ENCODE assay signal across 12 mouse cellular contexts in genomic region chr8:110201806-110202205, GRCm38 (mm10). TPM values are rescaled to one million over a fixed set of nuclear protein-coding genes. Genes with fewer than 3 reads are reported as not detected.
A peak's percentile ranks its signal among the peaks of the same experiment; 100 is the strongest.
DNase-seq lines count a peak whose midpoint lies in the region; ATAC-seq and TF ChIP-seq lines count a peak whose summit lies in the region.
"Had no signal": no experiment of that assay in that cellular context is flagged by ENCODE, and none has a peak within 500 bp of the region (broad histone marks: within the 10 kb centered on the region; RNA-seq: fewer than 3 reads in every experiment).

No protein-coding gene starts in this region.

- WGBS in forebrain, embryonic 14.5 days = 26% methylated on average over 11 of the region's 11 CpGs
- WGBS in forebrain, embryonic 16.5 days = 31% methylated on average over 11 of the region's 11 CpGs
- WGBS in liver, postnatal 0 days (ENCODE audit: insufficient replicate concordance) = 36% methylated on average over 11 of the region's 11 CpGs
- WGBS in liver, embryonic 11.5 days = 38% methylated on average over 11 of the region's 11 CpGs
- WGBS in midbrain, postnatal 0 days = 26% methylated on average over 11 of the region's 11 CpGs

- no peak overlapping the region for H3K4me3 ChIP-seq in forebrain, embryonic 14.5 days (ENCODE audit: low read depth, low read length)
- H3K4me3 ChIP-seq in forebrain, embryonic 16.5 days (replicated peaks; ENCODE audit: low read length) = no peak overlapping the region
- no peak overlapping the region for H3K4me3 ChIP-seq in liver, postnatal 0 days (ENCODE audit: low read depth, low read length)
- no peak overlapping the region for H3K4me3 ChIP-seq in liver, embryonic 11.5 days (ENCODE audit: low read depth, low read length)
- H3K4me3 ChIP-seq in midbrain, postnatal 0 days (ENCODE audit: low read depth, low read length) = no peak overlapping the region
- H3K4me3 ChIP-seq: lung, embryonic 15.5 days had no signal

- no peaks in the 10 kb centered on the region for H3K4me1 ChIP-seq in forebrain, embryonic 14.5 days (ENCODE audit: control insufficient read depth, insufficient read depth, low read length)
- no peaks in the 10 kb centered on the region; the same call in 1 of the 2 replicates for H3K4me1 ChIP-seq in forebrain, embryonic 16.5 days (replicated peaks; ENCODE audit: control insufficient read depth, insufficient read depth, low read length)
- H3K4me1 ChIP-seq in liver, postnatal 0 days (ENCODE audit: insufficient read depth) = no peaks in the 10 kb centered on the region
- H3K4me1 ChIP-seq in liver, embryonic 11.5 days (replicated peaks; ENCODE audit: control insufficient read depth, insufficient read depth, low read length) = no peaks in the 10 kb centered on the region
- no peaks in the 10 kb centered on the region for H3K4me1 ChIP-seq in midbrain, postnatal 0 days (ENCODE audit: insufficient read depth, low read length)
- H3K4me1 ChIP-seq: lung, embryonic 15.5 days had no signal

- peak; percentile 67 for DNase-seq in forebrain, embryonic 14.5 days (ENCODE audit: low spot score)
- DNase-seq in liver, postnatal 0 days = no peak
- DNase-seq in liver, embryonic 11.5 days (ENCODE audit: low spot score) = no peak
- DNase-seq in Patski (ENCODE audit: low read depth, low spot score) = no peak
- DNase-seq in midbrain, postnatal 0 days (ENCODE audit: low spot score) = peak; percentile 49
- DNase-seq in heart, postnatal 36 days = no peak
- DNase-seq: gastrocnemius, postnatal 25 days had no signal

- H3K36me3 ChIP-seq in forebrain, embryonic 14.5 days (ENCODE audit: control insufficient read depth, insufficient read depth, low read length) = no peaks in the 10 kb centered on the region
- H3K36me3 ChIP-seq in forebrain, embryonic 16.5 days (ENCODE audit: control insufficient read depth, insufficient read depth) = no peaks in the 10 kb centered on the region
- no peaks in the 10 kb centered on the region for H3K36me3 ChIP-seq in liver, postnatal 0 days (replicated peaks; ENCODE audit: insufficient read depth, low read length)
- H3K36me3 ChIP-seq in liver, embryonic 11.5 days (ENCODE audit: control insufficient read depth, insufficient read depth, low read length) = no peaks in the 10 kb centered on the region
- no peaks in the 10 kb centered on the region for H3K36me3 ChIP-seq in midbrain, postnatal 0 days (ENCODE audit: insufficient read depth, low read length)
- H3K36me3 ChIP-seq: G1E; lung, embryonic 15.5 days had no signal

- POLR2A ChIA-PET in Patski (lab: Charles Lee) = no interaction called here

- peak; percentile 40 for TF ChIP-seq CTCF in liver, postnatal 0 days (IDR thresholded peaks at IDR 0.05; ENCODE audit: low read depth)
- peak; percentile 62 for TF ChIP-seq CTCF in Patski (IDR thresholded peaks at IDR 0.05)
- peak; percentile 76 for TF ChIP-seq CTCF in midbrain, postnatal 0 days (IDR thresholded peaks at IDR 0.05)

- no peak overlapping the region for H3K27ac ChIP-seq in forebrain, embryonic 14.5 days (ENCODE audit: low read depth, low read length)
- H3K27ac ChIP-seq in forebrain, embryonic 16.5 days (ENCODE audit: low read length) = no peak overlapping the region
- no peak overlapping the region for H3K27ac ChIP-seq in liver, postnatal 0 days (ENCODE audit: low read depth)
- H3K27ac ChIP-seq in liver, embryonic 11.5 days (ENCODE audit: low read depth, low read length) = no peak overlapping the region
- H3K27ac ChIP-seq in midbrain, postnatal 0 days (ENCODE audit: low read depth, low read length) = no peak overlapping the region
- H3K27ac ChIP-seq: lung, embryonic 15.5 days had no signal

- CTCF ChIA-PET in Patski (lab: Charles Lee) = interaction anchor here (1.8 kb wide), 1 partner anchor 16 kb away, joined by 7 read pairs; no protein-coding TSS in a partner anchor

- no peak overlapping the region for H3K9ac ChIP-seq in forebrain, embryonic 14.5 days (ENCODE audit: low read length)
- H3K9ac ChIP-seq in forebrain, embryonic 16.5 days (replicated peaks; ENCODE audit: low read depth, low read length) = no peak overlapping the region
- no peak overlapping the region for H3K9ac ChIP-seq in liver, postnatal 0 days (replicated peaks)
- no peak overlapping the region for H3K9ac ChIP-seq in liver, embryonic 11.5 days (ENCODE audit: low read depth, low read length)
- H3K9ac ChIP-seq in midbrain, postnatal 0 days (replicated peaks; ENCODE audit: low read length, poor library complexity, severe bottlenecking) = no peak overlapping the region
- H3K9ac ChIP-seq: lung, embryonic 15.5 days had no signal

- H3K9me3 ChIP-seq in forebrain, embryonic 14.5 days (replicated peaks; ENCODE audit: control insufficient read depth, low read length) = no peaks in the 10 kb centered on the region
- no peaks in the 10 kb centered on the region for H3K9me3 ChIP-seq in forebrain, embryonic 16.5 days (ENCODE audit: control insufficient read depth, low read length)
- H3K9me3 ChIP-seq in liver, postnatal 0 days (ENCODE audit: low read length) = no peaks in the 10 kb centered on the region
- no peaks in the 10 kb centered on the region for H3K9me3 ChIP-seq in liver, embryonic 11.5 days (ENCODE audit: control insufficient read depth, low read length)
- no peaks in the 10 kb centered on the region for H3K9me3 ChIP-seq in midbrain, postnatal 0 days (ENCODE audit: low read length)
- H3K9me3 ChIP-seq: lung, embryonic 15.5 days had no signal

- H3K27me3 ChIP-seq in forebrain, embryonic 14.5 days (replicated peaks; ENCODE audit: control insufficient read depth, insufficient read depth, low read length) = no peaks in the 10 kb centered on the region
- peaks cover 8% of the 10 kb centered on the region; the same call in 1 of the 2 replicates for H3K27me3 ChIP-seq in forebrain, embryonic 16.5 days (replicated peaks; ENCODE audit: control insufficient read depth, insufficient read depth, low read length)
- H3K27me3 ChIP-seq in liver, postnatal 0 days (ENCODE audit: insufficient read depth, low read length) = no peaks in the 10 kb centered on the region
- H3K27me3 ChIP-seq in liver, embryonic 11.5 days (replicated peaks; ENCODE audit: control insufficient read depth, insufficient read depth, low read length) = no peaks in the 10 kb centered on the region
- H3K27me3 ChIP-seq in Patski = peaks cover 5% of the 10 kb centered on the region
- H3K27me3 ChIP-seq in midbrain, postnatal 0 days (ENCODE audit: insufficient read depth, low read length) = no peaks in the 10 kb centered on the region
- H3K27me3 ChIP-seq: lung, embryonic 15.5 days had no signal

- no peak for TF ChIP-seq EP300 in liver, postnatal 0 days (IDR thresholded peaks at IDR 0.05; ENCODE audit: low read depth)

- in situ Hi-C loops in Patski (cut with MboI; ENCODE audit: low pct_unique_long_range_greater_than_20kb) = no loop called here

- H3K4me2 ChIP-seq in forebrain, embryonic 14.5 days (ENCODE audit: low read length) = no peak overlapping the region
- H3K4me2 ChIP-seq in forebrain, embryonic 16.5 days (ENCODE audit: low read length) = no peak overlapping the region
- H3K4me2 ChIP-seq in liver, postnatal 0 days (ENCODE audit: low read depth, low read length) = no peak overlapping the region
- H3K4me2 ChIP-seq in liver, embryonic 11.5 days = no peak overlapping the region
- H3K4me2 ChIP-seq in midbrain, postnatal 0 days (ENCODE audit: low read depth, low read length, poor library complexity, severe bottlenecking) = no peak overlapping the region
- H3K4me2 ChIP-seq: lung, embryonic 15.5 days had no signal

- ATAC-seq in forebrain, embryonic 14.5 days = no peak
- no peak for ATAC-seq in forebrain, embryonic 16.5 days
- no peak for ATAC-seq in liver, postnatal 0 days
- ATAC-seq in liver, embryonic 11.5 days (replicated peaks; ENCODE audit: low FRiP score) = no peak
- no peak for ATAC-seq in Patski
- no peak for ATAC-seq in midbrain, postnatal 0 days (ENCODE audit: low FRiP score)
- ATAC-seq in monocyte, adult 5-6 weeks (replicated peaks; ENCODE audit: insufficient number of reproducible peaks, low FRiP score, low TSS enrichment, poor library complexity, severe bottlenecking) = no peak

- intact Hi-C loops in heart, postnatal 36 days (cut with DNase I) = no loop called here

RNA-seq across cellular contexts. Expression of gene Cmtr2, which starts 13.7 kb away (rescaled TPM):
- 12.9 and 14.4 TPM in 2 replicates for polyA plus RNA-seq in forebrain, embryonic 14.5 days (2014; fragmentation: Nextera tagmentation; extraction: Ambion mirVana)
- polyA plus RNA-seq in forebrain, embryonic 16.5 days (2015; fragmentation: Nextera tagmentation; extraction: Ambion mirVana) = 14.6 and 14.7 TPM in 2 replicates
- polyA plus RNA-seq in liver, postnatal 0 days (2015; fragmentation: Nextera tagmentation; extraction: Ambion mirVana) = 1.8 and 2.5 TPM in 2 replicates
- 8.2 and 9.9 TPM in 2 replicates for polyA plus RNA-seq in liver, embryonic 11.5 days (2014; fragmentation: Nextera tagmentation; extraction: Ambion mirVana)
- 8.6 TPM for polyA plus RNA-seq in Patski (2021)
- 17.1 and 19.1 TPM in 2 replicates for total RNA-seq in midbrain, postnatal 0 days (2014; rRNA removed)
- polyA plus RNA-seq in midbrain, postnatal 0 days (2015; fragmentation: Nextera tagmentation; extraction: Ambion mirVana) = 7.4 and 7.7 TPM in 2 replicates
- total RNA-seq in heart, postnatal 36 days (2021) = 1 to 10 TPM; 2.0 to 2.9 TPM
- total RNA-seq in monocyte, adult 5-6 weeks (2017) = 5.8 to 7.7 TPM (median 7.2 TPM) in 3 replicates

RNA-seq across cellular contexts. Expression of gene Calb2, which starts 33.8 kb away (rescaled TPM):
- 93.2 and 128 TPM in 2 replicates for polyA plus RNA-seq in forebrain, embryonic 14.5 days (2014; fragmentation: Nextera tagmentation; extraction: Ambion mirVana)
- polyA plus RNA-seq in forebrain, embryonic 16.5 days (2015; fragmentation: Nextera tagmentation; extraction: Ambion mirVana) = 58.7 and 93.1 TPM in 2 replicates
- polyA plus RNA-seq in liver, postnatal 0 days (2015; fragmentation: Nextera tagmentation; extraction: Ambion mirVana) = not detected in 2 replicates
- polyA plus RNA-seq in liver, embryonic 11.5 days (2014; fragmentation: Nextera tagmentation; extraction: Ambion mirVana) = 0.25 and 0.49 TPM in 2 replicates
- polyA plus RNA-seq in Patski (2021) = not detected
- 105 and 126 TPM in 2 replicates for total RNA-seq in midbrain, postnatal 0 days (2014; rRNA removed)
- 295 and 359 TPM in 2 replicates for polyA plus RNA-seq in midbrain, postnatal 0 days (2015; fragmentation: Nextera tagmentation; extraction: Ambion mirVana)
- not detected for total RNA-seq in heart, postnatal 36 days (2021)
- not detected in 3 replicates for total RNA-seq in monocyte, adult 5-6 weeks (2017)
- total RNA-seq: G1E; gastrocnemius, postnatal 25 days had no signal
- polyA plus RNA-seq: G1E; kidney, embryonic 14.5 days had no signal

Comparison
In these comparisons a context has a peak if more than half of its experiments do, and no peak if none do; other contexts are left out.
1. DNase-seq: peak in forebrain, embryonic 14.5 days (single experiment) and midbrain, postnatal 0 days (single experiment); none in liver, postnatal 0 days (single experiment), liver, embryonic 11.5 days (single experiment), Patski (single experiment) and heart, postnatal 36 days (0 of 2).
2. RNA of gene Calb2, which starts 33.8 kb away (polyA plus RNA-seq): 295 to 359 TPM in midbrain, postnatal 0 days, 93.2 to 128 TPM in forebrain, embryonic 14.5 days and 58.7 to 93.1 TPM in forebrain, embryonic 16.5 days; 0.25 to 0.49 TPM in liver, embryonic 11.5 days, not detected in liver, postnatal 0 days and not detected in Patski (single experiment); every median in the first group is over 10 times any median in the second.
3. Peak in every context shown above with its lines, with median percentiles within 50 percentile points of each other: CTCF ChIP-seq.